Mouse (Mus musculus) heart, postnatal 0 days (tissue): ENCODE results near the gene Scin.

Experiments used
- CTCF ChIP-seq: IDR thresholded peaks from 2 replicates; pipeline ENCODE4 v1.5.1; 2016; ENCODE audit warnings: antibody characterized with exemption, control low read depth, low read depth
- EP300 ChIP-seq: IDR thresholded peaks from 2 replicates; pipeline ENCODE4 v1.6.1; 2016; ENCODE audit warnings: antibody characterized with exemption, low read depth

DNA sequence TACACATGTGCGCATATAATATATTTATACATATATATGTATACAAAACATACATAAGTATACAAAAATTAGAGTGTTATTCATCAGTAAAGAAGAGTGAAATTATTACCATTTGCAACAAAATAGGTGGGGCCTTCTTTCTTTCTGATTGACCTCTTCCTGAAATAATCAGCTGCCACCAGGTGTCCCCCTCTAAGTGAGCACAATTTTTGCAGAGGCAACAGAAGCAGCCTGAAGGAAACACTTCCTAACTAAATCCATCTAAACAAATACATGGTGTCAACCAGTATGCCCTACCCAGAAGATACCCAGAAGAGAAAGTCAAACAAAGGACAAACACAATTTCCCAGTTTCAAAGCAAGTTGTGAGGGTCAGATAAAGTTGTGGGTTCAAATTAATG, 35.6 kb upstream of the Scin start:
- TF ChIP-seq CTCF: 0 out of 2 replicates have a peak, but pooled peaks have one; percentile 9
- no peak for TF ChIP-seq EP300
